Mouse (Mus musculus) C2C12 (cell line): ENCODE measurements around the gene Gm20878.
"Not testable (repeated sequence)": the region's sequence is repeated elsewhere in the genome, so short reads cannot be mapped to it uniquely, and the experiment has no call there.

ENCODE experiments used
- CTCF ChIP-seq: IDR thresholded peaks from one replicate; pipeline ENCODE4 v1.5.1; 2011; ENCODE audit not compliant: control insufficient read depth, insufficient read depth, insufficient read length
- MAX ChIP-seq: IDR thresholded peaks from one replicate; pipeline ENCODE4 v1.6.1; 2011; ENCODE audit warnings: mild to moderate bottlenecking, control low read depth
- USF1 ChIP-seq: IDR thresholded peaks from one replicate; pipeline ENCODE4 v1.6.1; 2011; ENCODE audit warnings: low read depth, mild to moderate bottlenecking, control low read depth, moderate library complexity

DNA sequence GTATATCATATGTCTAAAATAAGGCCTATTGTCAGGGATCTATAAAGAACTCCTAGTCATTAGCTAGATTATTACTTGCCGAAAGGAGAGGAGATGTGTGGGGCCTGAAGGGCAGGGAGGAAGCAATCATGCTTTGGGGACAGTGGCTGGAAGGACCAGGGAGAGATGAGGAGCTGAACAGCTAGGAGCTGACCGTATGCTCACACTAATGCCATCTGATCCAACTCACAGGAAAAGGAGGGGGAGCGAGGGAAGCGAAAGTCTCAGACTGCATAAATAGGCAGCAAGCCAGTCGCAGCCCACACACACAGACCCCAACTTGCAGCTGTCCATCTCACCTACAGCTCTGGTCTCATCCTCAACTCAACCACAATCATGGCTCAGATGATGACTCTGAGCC is 38.1 kb upstream of the Gm20878 start, which contains the start of gene Gm21541:
- not testable (repeated sequence) for TF ChIP-seq CTCF, MAX, USF1
